Mouse (Mus musculus) stomach, embryonic 14.5 days (tissue): ENCODE data around the gene Fen1. TPM values are rescaled to one million over a fixed set of nuclear protein-coding genes. Genes with fewer than 3 reads are reported as not detected.

Source experiments
- ATAC-seq: fragments of 200-750 bp; cut with Nextera tagmentation; 2 replicates; pipeline ENCODE4 v1.8.0; 2017; ENCODE audit warnings: low read depth, moderate TSS enrichment; ENCODE audit not compliant: insufficient number of reproducible peaks, insufficient read depth, low FRiP score
- H3K27ac ChIP-seq: fragments of 300-500 bp; sonication (generic); 2 replicates; pipeline ENCODE4 v1.5.1; 2014; ENCODE audit warnings: mild to moderate bottlenecking, low read length, moderate library complexity, mixed read lengths
- H3K27me3 ChIP-seq: fragments of 300-500 bp; sonication (generic); 2 replicates; pipeline ENCODE4 v1.6.1; 2014; ENCODE audit warnings: low read length, control low read depth, mixed read lengths; ENCODE audit not compliant: control insufficient read depth, insufficient read depth
- H3K36me3 ChIP-seq: fragments of 300-500 bp; sonication (generic); 2 replicates; pipeline ENCODE4 v1.6.1; 2014; ENCODE audit warnings: mild to moderate bottlenecking, control low read depth, low read length, moderate library complexity, mixed read lengths; ENCODE audit not compliant: control insufficient read depth, insufficient read depth
- H3K4me1 ChIP-seq: fragments of 300-500 bp; sonication (generic); 2 replicates; pipeline ENCODE4 v1.6.1; 2014; ENCODE audit warnings: low read length, control low read depth, mixed read lengths; ENCODE audit not compliant: control insufficient read depth, insufficient read depth
- H3K4me2 ChIP-seq: fragments of 300-500 bp; sonication (generic); replicated peaks from 2 replicates; pipeline ENCODE4 v1.6.1; 2014; ENCODE audit warnings: low read depth, low read length, control low read depth
- H3K4me3 ChIP-seq: fragments of 300-500 bp; sonication (generic); 2 replicates; pipeline ENCODE4 v1.5.1; 2014; ENCODE audit warnings: low read depth, low read length, control low read depth
- H3K9ac ChIP-seq: fragments of 300-500 bp; sonication (generic); replicated peaks from 2 replicates; pipeline ENCODE4 v1.6.1; 2014; ENCODE audit warnings: low read depth, mild to moderate bottlenecking, control low read depth, low read length, moderate library complexity, mixed read lengths
- H3K9me3 ChIP-seq: fragments of 300-500 bp; sonication (generic); 2 replicates; pipeline ENCODE4 v1.6.1; 2016; ENCODE audit warnings: low read depth, low read length, control low read depth; ENCODE audit not compliant: control insufficient read depth
- WGBS: fragments of 180-500 bp; shearing (Covaris S2); extraction: QIAGEN DNeasy Blood & Tissue Kit; methylation state at CpG from one replicate; pipeline ENCODE4 v1.1.7; 2014; 5-methylcytosine and 5-hydroxymethylcytosine counted together
- polyA plus RNA-seq: library from polyadenylated mRNA; unstranded; fragments of >200 nt; fragmentation: Nextera tagmentation; extraction: Ambion mirVana; gene quantifications from 2 replicates; pipeline ENCODE4 v1.2.1, GENCODE M21; 2014

Fen1 gene
- polyA plus RNA-seq, 1 experiment from 2014 or later: 65.1 TPM

- Histone ChIP-seq H3K27ac (peak overlapping the region; percentile 40; the same call in 1 of the 2 replicates), H3K4me2 (peak overlapping the region; percentile 59), H3K27me3 (no peaks in the 10 kb centered on the region), H3K36me3 (peaks cover 38% of the 10 kb centered on the region), H3K9ac (no peak overlapping the region), H3K9me3 (no peaks in the 10 kb centered on the region), H3K4me1 (peaks cover 10% of the 10 kb centered on the region; the same call in 1 of the 2 replicates), H3K4me3 (peak overlapping the region; percentile 97)
- 71% methylated on average over 6 of the region's 6 CpGs for WGBS
- ATAC-seq: no peak
Observed at GRCm38 (mm10) chr19:10205051-10205450, 1.1 kb upstream of the Fen1 start.

- peaks cover 38% of the 10 kb centered on the region for H3K36me3 ChIP-seq
- peak overlapping the region; percentile 59 for H3K4me2 ChIP-seq
- H3K27me3 ChIP-seq: no peaks in the 10 kb centered on the region
- H3K4me1 ChIP-seq: peaks cover 10% of the 10 kb centered on the region; the same call in 1 of the 2 replicates
- no peak; the same call in 1 of the 2 replicates for ATAC-seq
- no peaks in the 10 kb centered on the region for H3K9me3 ChIP-seq
- peak overlapping the region; percentile 85; the same call in 1 of the 2 replicates for H3K27ac ChIP-seq
- peak overlapping the region; percentile 97 for H3K4me3 ChIP-seq
- peak overlapping the region; percentile 88 for H3K9ac ChIP-seq
- WGBS: 2% methylated on average over 5 of the region's 5 CpGs
Observed at GRCm38 (mm10) chr19:10204616-10205001, 640 bp upstream of the Fen1 start.

GRCm38 (mm10) chr19:10203146-10203847 lies 672 bp downstream of the Fen1 start:
- peak overlapping the region; percentile 97 for H3K4me3 ChIP-seq
- 1% methylated on average over 23 of the region's 23 CpGs for WGBS
- H3K36me3 ChIP-seq: peaks cover 36% of the 10 kb centered on the region
- H3K9me3 ChIP-seq: no peaks in the 10 kb centered on the region
- H3K27ac ChIP-seq: peak overlapping the region; percentile 85; the same call in 1 of the 2 replicates
- peak overlapping the region; percentile 59 for H3K4me2 ChIP-seq
- peaks cover 10% of the 10 kb centered on the region; the same call in 1 of the 2 replicates for H3K4me1 ChIP-seq
- peak overlapping the region; percentile 88 for H3K9ac ChIP-seq
- ATAC-seq: peak; percentile 35
- no peaks in the 10 kb centered on the region for H3K27me3 ChIP-seq

GRCm38 (mm10) chr19:10198723-10199122 lies 5.2 kb downstream of the Fen1 start:
- Histone ChIP-seq H3K4me3 (no peak overlapping the region), H3K4me2 (no peak overlapping the region), H3K9me3 (no peaks in the 10 kb centered on the region), H3K27me3 (no peaks in the 10 kb centered on the region), H3K4me1 (peaks cover 7% of the 10 kb centered on the region; the same call in 1 of the 2 replicates), H3K9ac (no peak overlapping the region), H3K36me3 (peaks cover 49% of the 10 kb centered on the region), H3K27ac (no peak overlapping the region)
- ATAC-seq: 0 out of 2 replicates have a peak, but pooled peaks have one; percentile 29
- WGBS: 26% methylated on average over 3 of the region's 3 CpGs

- Histone ChIP-seq H3K4me1 (peaks cover 7% of the 10 kb centered on the region; the same call in 1 of the 2 replicates), H3K27me3 (no peaks in the 10 kb centered on the region), H3K27ac (no peak overlapping the region), H3K4me2 (no peak overlapping the region), H3K9me3 (no peaks in the 10 kb centered on the region), H3K9ac (no peak overlapping the region), H3K4me3 (no peak overlapping the region), H3K36me3 (peaks cover 54% of the 10 kb centered on the region)
- no peak for ATAC-seq
- WGBS: 85% methylated on average over 2 of the region's 2 CpGs
Observed at GRCm38 (mm10) chr19:10198286-10198685, 5.7 kb downstream of the Fen1 start.

GRCm38 (mm10) chr19:10197130-10197529 lies 6.8 kb downstream of the Fen1 start:
- ATAC-seq: no peak
- no peak overlapping the region for H3K4me3 ChIP-seq
- H3K27me3 ChIP-seq: no peaks in the 10 kb centered on the region
- H3K9me3 ChIP-seq: no peaks in the 10 kb centered on the region
- no peak overlapping the region for H3K9ac ChIP-seq
- no peak overlapping the region for H3K27ac ChIP-seq
- peaks cover 65% of the 10 kb centered on the region for H3K36me3 ChIP-seq
- 83% methylated on average over 4 of the region's 4 CpGs for WGBS
- H3K4me2 ChIP-seq: no peak overlapping the region
- no peaks in the 10 kb centered on the region for H3K4me1 ChIP-seq

- ATAC-seq: no peak
- Histone ChIP-seq H3K9me3 (no peaks in the 10 kb centered on the region), H3K9ac (no peak overlapping the region), H3K36me3 (peaks cover 64% of the 10 kb centered on the region), H3K4me1 (0 out of 2 replicates have a peak, but pooled peaks cover 4% of the 10 kb centered on the region), H3K27ac (no peak overlapping the region), H3K27me3 (no peaks in the 10 kb centered on the region), H3K4me2 (no peak overlapping the region), H3K4me3 (no peak overlapping the region)
- 78% methylated on average over 5 of the region's 5 CpGs for WGBS
Observed at GRCm38 (mm10) chr19:10195252-10195651, 8.7 kb downstream of the Fen1 start.

GRCm38 (mm10) chr19:10194337-10194736 lies 9.6 kb downstream of the Fen1 start:
- no peak overlapping the region for H3K9ac ChIP-seq
- 88% methylated on average over 11 of the region's 11 CpGs for WGBS
- H3K36me3 ChIP-seq: peaks cover 64% of the 10 kb centered on the region
- H3K27me3 ChIP-seq: no peaks in the 10 kb centered on the region
- no peak for ATAC-seq
- H3K4me1 ChIP-seq: 0 out of 2 replicates have a peak, but pooled peaks cover 4% of the 10 kb centered on the region
- no peak overlapping the region for H3K4me3 ChIP-seq
- no peak overlapping the region for H3K27ac ChIP-seq
- no peaks in the 10 kb centered on the region for H3K9me3 ChIP-seq
- H3K4me2 ChIP-seq: no peak overlapping the region
